Mouse (Mus musculus) embryonic fibroblast, embryonic 13.5 days (primary cell): ENCODE results near the gene Crocc.

ENCODE experiments used
- CTCF ChIP-seq: IDR thresholded peaks from 2 replicates; pipeline ENCODE4 v1.5.1; 2011; ENCODE audit warnings: mild to moderate bottlenecking, control low read depth, low read length, moderate library complexity, borderline replicate concordance; ENCODE audit not compliant: insufficient read depth
- POLR2A ChIP-seq: IDR thresholded peaks from 2 replicates; pipeline ENCODE4 v1.6.1; 2011; ENCODE audit warnings: low read depth, mild to moderate bottlenecking, control low read depth, low read length, moderate library complexity

- TF ChIP-seq POLR2A (no peak), CTCF (no peak)
These were observed 12.2 kb upstream of the Crocc start for GRCm38 (mm10) chr4:141072502-141072901.
